Mouse (Mus musculus) frontal cortex, postnatal 10 days (tissue): ENCODE data around the gene Smg6.

ENCODE experiments used
- DNase-seq, 2 experiments: peaks; one replicate each; pipeline ENCODE4 v3.0.0; 2022; ENCODE audit warnings: low spot score in 2 of 2, mixed read lengths in 1 of 2

The Smg6 gene

DNA sequence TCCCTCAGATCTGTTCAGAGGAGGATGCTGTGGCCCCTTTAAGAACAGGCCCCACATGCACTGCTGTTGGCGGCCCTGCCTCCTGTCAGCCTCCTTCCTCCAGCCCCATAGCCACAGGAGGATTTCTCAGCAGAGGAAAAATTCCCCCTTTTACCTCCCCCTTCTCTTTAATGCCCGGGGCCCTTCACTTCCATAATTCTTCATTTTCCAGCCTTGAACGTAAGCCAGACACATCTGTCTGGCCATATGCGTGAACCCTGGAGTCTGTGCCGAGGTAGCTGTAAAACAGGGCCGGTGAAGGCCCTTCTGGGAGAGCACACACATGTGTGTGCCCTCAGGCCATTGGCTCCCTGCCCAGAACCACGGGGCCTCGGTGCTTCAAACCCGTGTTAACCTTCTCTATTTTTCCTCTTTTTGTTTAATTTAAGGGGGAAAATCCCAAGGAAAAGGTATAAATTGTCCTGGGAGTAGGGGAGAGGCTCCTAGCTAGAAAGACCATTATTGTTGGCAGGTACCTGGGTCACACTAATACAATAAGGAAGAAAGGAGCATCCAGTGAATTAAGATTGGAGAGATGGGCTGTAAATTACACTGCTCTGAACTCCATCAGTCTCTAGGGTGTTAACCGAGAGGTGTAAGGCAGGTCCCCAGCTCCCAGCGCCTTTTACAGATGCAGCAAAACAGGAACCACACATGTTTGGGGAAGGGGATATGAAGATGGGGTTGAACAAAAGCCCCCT lies 221.7 kb downstream of the Smg6 start:
- DNase-seq = no peak

DNA sequence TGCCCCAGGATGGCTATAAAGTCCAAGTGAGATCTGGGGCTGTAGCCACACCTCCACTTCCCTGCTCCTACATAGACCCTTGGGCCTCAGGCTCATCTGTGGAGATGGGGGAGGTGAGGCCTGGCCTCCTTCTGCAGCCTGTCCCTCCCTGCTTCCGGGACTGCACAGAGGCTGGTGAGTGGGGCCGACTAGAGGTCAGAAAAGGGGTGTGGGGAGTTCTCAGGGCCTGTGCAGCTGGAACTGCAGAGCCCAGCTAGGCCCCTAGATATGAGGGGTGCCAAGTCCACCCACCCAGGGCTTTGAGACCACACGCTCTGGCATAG lies 222.2 kb downstream of the Smg6 start:
- no peak for DNase-seq

DNA sequence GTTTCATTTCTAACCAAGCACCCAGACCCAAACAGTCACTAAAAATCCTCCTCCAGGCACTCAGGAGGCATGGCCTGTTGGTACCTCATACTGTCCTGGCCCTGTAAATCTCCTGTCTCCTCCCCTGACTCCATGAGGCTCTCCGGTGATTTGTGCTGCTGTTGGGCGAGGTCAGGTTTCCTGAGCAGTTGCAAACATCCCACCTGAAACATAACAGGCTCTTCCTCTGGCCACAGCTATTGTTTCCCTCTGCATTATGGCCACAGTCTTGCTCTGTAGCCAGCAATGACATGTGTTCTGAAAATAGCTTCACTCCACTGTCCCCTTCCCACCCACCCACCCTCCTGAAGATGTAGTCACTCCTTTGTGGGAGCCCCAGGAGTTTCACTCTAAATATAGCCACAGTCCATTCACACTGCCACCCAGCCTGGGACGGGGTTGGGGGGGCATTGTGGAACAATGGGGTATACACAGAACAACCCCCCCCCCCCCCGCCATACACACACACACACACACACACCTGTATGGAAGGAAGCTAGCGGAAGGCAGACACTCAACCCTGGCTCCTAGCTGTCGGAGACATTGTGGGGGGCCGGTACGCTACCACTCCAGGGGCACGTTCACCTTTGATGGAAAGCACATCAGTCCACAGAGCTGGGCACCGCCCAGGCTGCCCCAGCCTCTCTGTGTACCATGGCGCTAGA lies 222.9 kb downstream of the Smg6 start:
- no peak for DNase-seq

DNA sequence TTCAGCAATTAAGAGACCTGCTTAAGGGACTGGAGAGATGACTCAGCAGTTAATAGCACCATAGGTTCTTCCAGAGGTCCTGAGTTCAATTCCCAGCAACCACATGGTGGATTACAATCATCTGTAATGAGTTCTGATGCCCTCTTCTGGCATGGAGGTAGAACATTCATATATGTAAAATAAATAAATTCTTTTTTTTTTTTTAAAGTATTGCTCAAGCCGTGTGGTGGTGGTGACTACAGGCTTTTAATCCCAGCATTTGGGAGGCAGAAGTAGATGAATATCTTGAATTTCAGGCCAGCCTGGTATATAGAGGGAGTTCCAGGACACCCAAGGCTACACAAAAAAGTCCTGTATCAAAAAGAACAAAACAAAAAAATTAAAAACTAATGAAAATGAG lies 224.7 kb downstream of the Smg6 start:
- DNase-seq = no peak

DNA sequence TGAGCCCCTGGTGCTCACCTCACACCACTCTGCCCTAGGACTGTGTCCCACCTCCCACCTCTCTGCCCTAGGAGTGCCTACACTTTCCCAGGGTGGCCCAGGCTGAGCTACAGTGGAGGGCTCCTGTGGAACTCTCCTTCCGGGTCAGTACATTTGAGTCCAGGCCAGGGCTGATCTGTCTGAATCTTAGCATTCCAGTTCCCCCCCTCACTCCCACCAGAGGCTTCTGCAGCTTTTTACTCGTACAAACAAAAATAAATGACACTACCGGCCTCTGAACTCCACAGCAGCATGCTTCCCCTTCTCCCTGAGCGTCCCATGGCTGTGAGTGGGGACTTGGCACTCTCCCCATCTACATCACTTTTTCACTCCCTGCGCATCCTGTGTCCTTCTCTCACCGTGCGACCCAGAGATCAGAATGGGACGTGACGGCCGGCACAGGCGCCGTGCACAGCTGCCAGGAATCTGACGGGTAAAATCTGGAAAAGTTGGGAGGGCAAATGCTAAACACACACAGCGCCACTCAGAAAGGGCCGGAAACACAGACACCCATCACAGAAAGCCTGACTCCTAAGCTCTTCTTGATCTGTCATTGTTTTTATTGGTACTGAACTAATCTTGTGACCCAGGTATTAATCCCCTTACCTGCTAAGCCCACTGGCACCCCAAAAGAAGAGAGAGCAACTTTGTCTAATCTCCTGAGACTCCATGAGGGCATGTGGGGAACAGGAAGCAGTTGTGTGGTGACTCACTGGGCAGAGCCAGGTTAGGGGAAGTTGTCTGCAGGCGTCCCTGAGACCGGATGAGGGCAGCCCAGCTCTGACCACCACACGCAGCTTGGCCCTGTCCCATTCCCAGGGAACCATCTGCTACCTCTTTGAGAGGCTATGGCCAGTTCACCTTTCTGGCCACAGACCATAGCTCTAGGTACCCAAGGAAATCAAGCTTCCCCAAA lies 227.3 kb downstream of the Smg6 start:
- no peak for DNase-seq

DNA sequence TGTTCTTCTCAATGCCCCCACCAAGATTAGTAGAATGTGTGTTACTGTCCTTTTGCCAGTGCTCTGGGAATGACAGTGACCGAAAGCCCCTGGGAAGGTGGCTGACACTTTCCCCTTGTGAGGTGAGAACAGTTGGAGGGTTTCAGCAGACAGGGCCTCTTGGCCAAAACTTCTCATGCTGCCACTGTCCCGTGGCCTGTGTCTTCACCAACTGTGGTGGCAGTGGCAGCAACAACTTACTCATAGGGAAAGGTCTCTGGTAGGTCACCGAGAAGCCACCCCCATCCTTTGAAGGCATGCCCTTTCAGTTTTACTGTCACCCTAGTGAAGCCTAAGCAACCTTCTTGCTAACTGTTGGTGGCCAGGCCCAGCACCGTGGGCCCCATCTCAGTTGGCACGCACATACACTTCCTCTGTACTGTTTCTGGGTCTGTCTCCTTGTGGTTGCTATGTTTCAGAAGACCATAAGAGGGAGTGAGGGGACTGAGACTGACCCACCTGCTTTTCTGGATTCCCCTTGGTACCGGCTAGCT lies 228.5 kb downstream of the Smg6 start:
- no peak for DNase-seq

DNA sequence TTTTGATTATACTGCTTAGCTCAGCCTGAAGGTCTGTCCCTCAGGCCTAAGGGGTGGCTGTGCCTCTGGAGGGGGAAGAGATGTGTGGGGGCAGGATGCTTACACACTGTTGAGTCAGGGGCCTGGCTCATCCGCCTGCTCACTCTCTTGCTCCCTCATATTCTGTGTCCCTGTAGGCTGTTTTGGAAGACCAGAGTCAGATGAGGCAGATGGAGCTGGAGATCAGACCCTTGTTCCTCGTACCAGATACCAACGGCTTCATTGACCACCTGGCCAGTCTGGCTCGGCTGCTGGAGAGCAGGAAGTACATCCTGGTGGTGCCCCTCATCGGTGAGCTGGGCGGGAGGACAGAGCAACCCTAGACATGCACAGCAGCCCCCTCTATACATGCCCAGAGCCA lies 230.4 kb downstream of the Smg6 start:
- no peak for DNase-seq

DNA sequence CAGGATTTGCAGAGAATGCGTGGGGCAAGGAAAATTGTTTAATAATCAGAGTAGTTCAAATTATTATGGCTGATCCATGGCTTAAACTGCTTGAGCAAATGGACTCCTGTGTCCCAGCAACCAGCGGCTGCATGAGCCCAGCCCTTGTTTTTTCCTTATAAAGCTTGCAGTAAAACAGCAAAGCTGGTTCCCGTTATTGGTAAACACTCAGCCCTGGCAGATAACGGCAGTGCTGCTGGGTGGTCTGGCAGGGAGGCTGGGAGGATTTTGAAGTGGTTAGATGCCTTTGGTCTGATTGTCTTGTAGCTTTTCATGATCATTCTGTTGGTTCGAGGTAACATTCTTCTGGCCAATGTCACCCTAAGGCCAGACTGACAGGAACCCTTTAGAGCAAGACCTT lies 230.8 kb downstream of the Smg6 start:
- no peak for DNase-seq

DNA sequence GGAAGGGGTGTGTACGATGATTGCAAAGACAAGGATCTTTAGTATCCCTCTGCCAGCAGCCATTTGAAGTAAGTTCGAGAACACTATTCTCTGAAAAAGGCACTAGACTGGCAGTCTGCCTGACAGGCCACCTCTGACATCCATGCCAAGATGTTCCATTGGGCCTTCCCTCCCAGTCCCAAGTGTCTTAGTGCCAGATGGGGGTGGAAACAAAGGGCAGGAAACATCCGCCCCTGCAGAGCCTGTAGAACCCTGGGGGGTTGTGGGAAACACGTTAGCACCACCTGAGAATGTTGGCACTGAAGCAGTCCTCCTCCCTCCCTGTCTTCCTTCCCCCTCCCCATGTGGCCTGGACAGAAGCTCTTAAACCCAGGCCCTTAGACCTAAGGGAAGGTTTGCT lies 231.4 kb downstream of the Smg6 start:
- DNase-seq = no peak

DNA sequence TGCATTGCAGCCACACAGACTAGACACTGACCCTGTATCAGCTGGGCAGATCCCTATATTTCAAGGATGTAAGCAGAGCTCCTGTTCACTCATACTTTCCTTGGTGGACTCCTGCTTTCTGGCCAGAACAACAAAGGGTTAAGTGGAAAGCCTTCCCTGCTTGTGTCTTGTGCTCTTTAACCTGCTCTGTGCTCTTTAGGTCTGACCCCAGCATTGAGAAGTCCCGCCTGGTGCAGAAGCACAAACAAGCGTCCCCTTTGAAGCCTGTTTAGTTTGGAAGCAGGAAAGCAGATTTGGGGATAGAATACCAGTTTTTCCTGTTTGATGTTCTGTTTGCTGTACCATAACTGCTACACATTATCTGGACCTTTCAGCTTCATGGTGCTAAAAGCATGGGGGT lies 232.3 kb downstream of the Smg6 start:
- DNase-seq = no peak

DNA sequence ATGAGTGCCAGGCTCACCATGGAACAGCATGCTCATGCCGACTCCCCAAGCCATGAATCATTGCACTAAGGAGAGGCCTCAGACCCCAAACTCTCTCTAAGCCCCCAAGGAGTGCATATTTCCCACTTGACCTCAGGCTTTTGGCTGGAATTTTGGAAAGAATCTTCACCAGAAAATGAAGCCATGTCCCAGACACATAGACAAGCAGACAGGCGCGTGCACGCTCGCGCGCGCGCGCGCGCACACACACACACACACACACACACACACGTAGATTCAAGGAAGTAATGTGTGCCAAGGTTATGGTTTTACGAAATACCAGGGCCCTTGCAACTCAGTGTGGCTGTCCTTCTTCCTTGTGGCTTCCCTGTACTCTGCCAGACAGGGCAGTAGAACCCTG lies 232.8 kb downstream of the Smg6 start:
- no peak for DNase-seq

DNA sequence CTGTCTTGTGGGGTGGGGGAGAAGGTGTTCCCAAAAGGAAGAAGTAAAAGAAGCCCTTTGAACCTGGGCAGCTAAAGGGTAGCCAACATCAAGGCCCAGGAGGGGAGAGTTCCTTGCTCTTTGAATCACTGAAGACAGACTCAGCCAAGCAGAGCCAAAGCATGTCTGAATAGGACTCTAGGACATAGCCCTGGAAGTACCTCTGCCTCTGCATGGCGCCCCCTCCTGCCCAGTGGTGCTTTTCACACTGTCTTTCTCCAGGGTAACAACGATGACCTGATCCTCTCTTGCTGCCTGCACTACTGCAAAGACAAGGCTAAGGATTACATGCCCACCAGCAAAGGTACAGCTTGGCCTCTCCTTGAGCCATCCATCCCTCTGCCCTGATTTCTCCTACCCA lies 233.9 kb downstream of the Smg6 start:
- no peak for DNase-seq

DNA sequence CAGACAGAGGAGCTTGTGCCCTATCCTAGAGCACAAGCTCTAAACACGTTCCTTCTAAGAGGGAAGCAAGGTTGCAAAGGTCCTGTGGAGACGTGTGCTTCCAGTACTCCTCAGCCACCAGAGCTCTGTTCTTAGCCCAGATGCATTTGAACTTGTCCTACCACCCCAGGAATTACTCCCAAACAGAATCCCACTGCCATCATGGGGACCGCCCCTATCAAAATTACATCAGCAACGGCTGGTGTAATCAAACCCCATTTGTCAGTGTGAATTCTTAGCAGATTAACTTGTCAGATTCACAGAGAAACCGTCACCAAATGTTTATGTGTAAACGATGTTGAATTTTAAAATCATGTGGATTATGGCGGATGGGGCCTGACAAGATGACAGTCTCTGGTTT lies 235.3 kb downstream of the Smg6 start:
- no peak for DNase-seq

DNA sequence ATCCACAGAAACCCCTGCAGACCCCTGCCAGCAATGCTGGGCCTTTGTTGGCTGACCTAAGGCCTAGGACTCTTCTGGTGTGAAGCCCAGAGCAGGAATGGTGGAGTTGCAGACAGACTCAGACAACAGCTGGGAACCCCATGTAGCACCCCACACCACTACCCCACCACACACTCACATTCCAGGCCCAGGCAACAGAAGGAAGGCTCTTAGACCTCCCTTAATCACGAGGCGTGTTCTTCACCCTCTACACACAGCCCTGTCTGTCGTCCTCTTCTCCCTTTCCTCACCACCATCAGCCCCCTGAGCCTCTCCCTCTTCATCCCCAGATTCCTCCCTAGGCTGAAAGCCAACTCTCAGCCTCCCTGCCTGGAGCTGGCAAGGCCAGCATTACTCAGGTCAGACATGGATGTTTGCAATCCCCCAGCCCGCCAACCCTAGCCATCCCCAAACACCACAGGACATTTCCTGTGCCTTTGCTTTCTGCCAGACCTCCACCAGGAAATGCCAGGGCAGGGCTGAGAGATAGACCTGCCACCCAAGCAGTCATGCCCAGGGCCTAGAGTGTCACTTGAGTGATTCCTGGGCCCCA lies 235.9 kb downstream of the Smg6 start:
- DNase-seq = no peak

DNA sequence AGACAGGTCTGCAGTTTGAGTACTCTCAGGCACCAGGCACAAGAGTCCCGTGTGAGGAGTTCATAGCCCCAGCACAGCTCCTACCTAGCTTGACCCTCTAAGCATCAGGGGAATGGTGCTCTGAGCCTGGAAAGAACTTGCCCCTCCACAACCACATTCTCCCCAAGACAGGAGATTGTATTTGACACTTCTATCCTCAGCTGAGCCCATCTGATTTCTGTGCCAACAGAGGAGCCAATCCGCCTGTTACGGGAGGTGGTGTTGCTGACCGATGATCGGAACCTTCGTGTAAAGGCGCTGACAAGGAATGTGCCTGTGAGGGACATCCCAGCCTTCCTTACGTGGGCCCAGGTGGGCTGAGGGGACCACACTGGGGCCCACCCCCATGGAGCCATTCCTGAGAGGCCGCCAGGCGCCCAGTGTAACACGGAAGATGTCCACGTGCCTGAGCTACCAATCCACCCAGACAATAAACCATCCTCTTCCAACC lies 237.0 kb downstream of the Smg6 start:
- DNase-seq = peak in 1 of 2 experiments; percentile 4

DNA sequence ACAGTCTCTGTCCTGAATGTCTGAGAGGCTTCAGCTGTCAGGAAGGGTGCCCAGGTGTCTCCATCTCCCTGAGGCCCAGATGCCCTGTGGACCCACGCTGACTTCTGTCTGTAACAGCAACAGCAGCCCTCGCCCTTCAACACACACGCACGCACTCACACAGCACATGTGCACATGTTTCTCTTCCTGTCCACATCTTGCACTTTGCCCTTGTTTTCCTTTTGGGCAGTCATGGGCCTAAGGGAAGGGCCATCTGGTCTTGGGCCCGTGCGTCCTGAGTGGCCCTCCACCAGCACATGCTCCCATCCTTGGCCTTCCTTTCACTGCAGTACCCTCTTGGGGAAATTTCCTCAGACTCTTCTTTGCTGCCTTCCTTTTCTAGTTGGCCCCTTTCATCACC lies 237.8 kb downstream of the Smg6 start:
- peak in 1 of 2 experiments; percentile 6 for DNase-seq

DNA sequence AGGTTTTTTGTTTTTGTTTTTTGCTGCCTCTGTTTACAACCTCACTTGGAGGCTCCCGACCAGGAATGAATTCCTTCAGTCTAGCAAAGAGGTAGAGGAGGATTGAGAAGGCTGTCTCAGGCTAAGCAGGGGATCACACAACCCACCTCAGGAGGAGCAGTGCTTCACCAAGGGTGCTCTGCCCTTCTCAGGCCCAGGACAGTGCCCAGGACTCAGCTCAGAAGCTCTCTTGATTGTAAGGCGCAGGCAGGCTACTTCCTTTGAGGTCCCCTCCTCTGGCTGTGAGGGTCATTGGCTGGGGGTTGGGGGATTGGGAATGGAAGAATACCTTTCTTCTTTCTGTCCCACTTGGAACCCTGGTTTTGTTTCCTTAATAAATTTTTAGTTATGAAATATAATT lies 238.4 kb downstream of the Smg6 start:
- DNase-seq = peak in 1 of 2 experiments; percentile 4

DNA sequence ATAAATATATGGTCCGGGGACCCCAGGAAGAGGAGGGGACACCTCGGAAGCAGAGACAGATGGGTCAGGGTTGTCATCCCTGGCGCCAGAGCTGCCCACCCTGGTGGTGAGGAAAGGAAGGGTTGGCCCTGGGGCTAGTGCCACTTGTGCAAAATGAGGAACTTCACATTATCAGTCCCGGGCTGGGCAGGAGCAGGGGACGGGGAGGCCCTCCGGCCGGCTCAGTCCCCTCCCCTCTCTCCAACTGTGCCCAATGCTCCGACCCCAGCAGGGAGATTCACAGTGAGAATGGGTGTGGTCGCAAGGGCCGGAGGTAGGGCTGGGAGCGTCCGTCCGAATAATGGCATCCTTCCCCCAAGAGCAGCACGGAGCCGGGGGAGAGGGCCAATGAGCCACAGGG lies 239.1 kb downstream of the Smg6 start:
- DNase-seq = no peak

DNA sequence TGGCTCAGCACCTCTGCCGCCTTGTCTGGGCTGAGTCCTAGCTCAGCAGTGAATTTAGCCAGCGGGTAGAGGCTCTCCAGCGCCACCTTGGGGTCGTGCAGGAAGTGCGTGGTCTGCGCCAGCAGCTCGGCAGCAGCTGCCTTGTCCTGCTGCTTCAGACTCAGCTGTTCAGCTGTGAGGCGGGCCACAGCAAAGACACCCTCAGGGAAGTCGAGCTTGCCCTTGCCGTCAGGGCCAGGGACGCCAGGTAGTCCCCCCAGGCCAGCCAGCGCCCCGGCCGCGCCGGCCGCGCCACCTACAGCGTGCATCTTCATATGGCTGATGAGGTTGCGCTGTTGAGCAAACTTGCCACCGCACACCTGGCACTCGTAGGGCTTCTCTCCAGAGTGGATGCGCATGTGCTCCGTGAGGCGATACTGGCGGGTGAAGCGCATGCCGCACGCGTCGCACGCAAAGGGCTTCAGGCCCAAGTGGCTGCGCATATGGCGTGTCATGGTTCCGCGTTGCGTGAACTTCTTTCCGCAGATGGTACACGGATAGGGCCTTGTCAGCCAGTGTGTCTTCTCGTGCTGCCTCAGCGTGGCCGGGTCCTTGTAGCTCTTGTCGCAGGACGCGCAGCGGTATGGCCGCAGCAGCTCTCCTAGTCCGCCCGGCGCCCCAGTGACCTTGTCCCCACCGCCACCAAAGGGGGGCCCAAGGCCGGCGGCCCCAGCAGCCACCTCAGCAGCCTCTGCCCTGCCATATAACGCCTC lies 240.0 kb downstream of the Smg6 start:
- peak in 1 of 2 experiments; percentile 73 for DNase-seq

DNA sequence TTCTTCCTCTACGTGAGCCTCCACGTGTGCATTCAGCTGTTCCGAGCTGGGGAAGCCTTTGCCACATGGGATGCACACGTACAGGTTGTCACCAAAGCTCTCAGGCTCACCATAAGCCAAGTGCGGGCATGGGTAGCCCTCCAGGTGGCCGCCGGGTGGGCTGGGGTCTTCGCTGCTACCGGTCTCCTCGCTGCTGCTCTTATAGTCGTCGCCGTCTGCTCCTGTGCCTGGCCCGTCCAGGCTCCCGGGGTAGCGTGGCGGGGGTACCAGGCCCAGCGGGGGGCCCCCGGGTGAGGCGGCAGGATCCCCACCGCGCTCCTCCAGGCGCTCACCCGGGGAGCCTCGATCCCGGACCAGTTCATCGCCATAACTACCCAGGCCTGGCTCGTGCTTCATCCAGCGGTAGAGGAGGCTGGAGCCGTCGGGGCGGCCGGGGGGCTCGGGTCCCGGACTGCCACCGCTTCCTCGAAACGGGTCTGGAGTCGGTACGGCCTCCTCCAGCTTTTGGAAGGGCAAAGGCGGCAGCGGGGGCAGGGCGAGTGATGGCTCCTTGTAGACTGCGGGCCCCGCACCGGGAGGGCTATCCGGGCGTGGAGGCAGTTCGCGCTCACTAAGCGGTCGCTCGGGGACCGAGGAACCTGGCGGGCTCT lies 240.7 kb downstream of the Smg6 start:
- DNase-seq = no peak
